Mouse (Mus musculus): ENCODE results near the gene Btg4. TPM values are rescaled to one million over a fixed set of nuclear protein-coding genes. Genes with fewer than 3 reads are reported as not detected.
"Not testable (repeated sequence)": the region's sequence is repeated elsewhere in the genome, so short reads cannot be mapped to it uniquely, and the experiment has no call there.

Btg4 gene
- total RNA-seq, 2 experiments from 2014 or later: not detected

- DNase-seq (ENCODE audit: low spot score in 2 of 2): peak in 1 of 2 experiments; percentile 2
- intact Hi-C loops (cut with DNase I): no loop called here
Measured at GRCm38 (mm10) chr9:51076300-51076978, 15.7 kb downstream of the Btg4 start.

- peak; percentile 30 to 68 for DNase-seq (ENCODE audit: low spot score in 2 of 2)
- intact Hi-C loops (cut with DNase I): no loop called here
Measured at GRCm38 (mm10) chr9:51076979-51077315, 16.2 kb downstream of the Btg4 start, which contains the start of gene Layn. TSS of gene Layn (minus strand) at chr9:51077094.

- intact Hi-C loops (cut with DNase I): no loop called here
- no peak for DNase-seq (ENCODE audit: low spot score in 2 of 2)
Measured at GRCm38 (mm10) chr9:51081614-51082013, 20.9 kb downstream of the Btg4 start.

- intact Hi-C loops (cut with DNase I): no loop called here
- no peak for DNase-seq (ENCODE audit: low spot score in 2 of 2)
Measured at GRCm38 (mm10) chr9:51093697-51094096, 33.0 kb downstream of the Btg4 start.

GRCm38 (mm10) chr9:51096306-51096705 lies 35.6 kb downstream of the Btg4 start:
- intact Hi-C loops (cut with DNase I): no loop called here
- DNase-seq (ENCODE audit: low spot score in 2 of 2): no peak

GRCm38 (mm10) chr9:51101756-51102425 lies 41.2 kb downstream of the Btg4 start, which contains the start of gene 4833427G06Rik:
TSS of gene 4833427G06Rik (minus strand) at chr9:51102078.
- peak; percentile 15 to 16 for DNase-seq (ENCODE audit: low spot score in 2 of 2)
- intact Hi-C loops (cut with DNase I): no loop called here

- intact Hi-C loops (cut with DNase I): no loop called here
- DNase-seq (ENCODE audit: low spot score in 2 of 2): peak; percentile 39 to 46
Measured at GRCm38 (mm10) chr9:51102963-51103807, 42.5 kb downstream of the Btg4 start.

- no peak for DNase-seq (ENCODE audit: low spot score in 2 of 2)
- intact Hi-C loops (cut with DNase I): no loop called here
Measured at GRCm38 (mm10) chr9:51103808-51104514, 43.3 kb downstream of the Btg4 start.

GRCm38 (mm10) chr9:51105751-51106150 lies 45.0 kb downstream of the Btg4 start:
- no peak for DNase-seq (ENCODE audit: low spot score in 2 of 2)
- intact Hi-C loops (cut with DNase I): no loop called here

- no peak for DNase-seq (ENCODE audit: low spot score in 2 of 2)
- intact Hi-C loops (cut with DNase I): no loop called here
Measured at GRCm38 (mm10) chr9:51114767-51115166, 54.1 kb downstream of the Btg4 start.

GRCm38 (mm10) chr9:51136985-51137384 lies 76.3 kb downstream of the Btg4 start:
- peak; percentile 15 to 48 for DNase-seq (ENCODE audit: low spot score in 2 of 2)
- intact Hi-C loops (cut with DNase I): loop anchor here (5.0 kb wide), 2 partner anchors 70 to 125 kb away; no protein-coding TSS in a partner anchor

- intact Hi-C loops (cut with DNase I): loop anchor here (5.0 kb wide), 2 partner anchors 70 to 125 kb away; no protein-coding TSS in a partner anchor
- DNase-seq (ENCODE audit: low spot score in 2 of 2): no peak
Measured at GRCm38 (mm10) chr9:51137432-51137831, 76.7 kb downstream of the Btg4 start.

GRCm38 (mm10) chr9:51137836-51138235 lies 77.1 kb downstream of the Btg4 start:
- intact Hi-C loops (cut with DNase I): loop anchor here (5.0 kb wide), 2 partner anchors 71 to 126 kb away; no protein-coding TSS in a partner anchor
- DNase-seq (ENCODE audit: low spot score in 2 of 2): no peak

- no peak for DNase-seq (ENCODE audit: low spot score in 2 of 2)
- intact Hi-C loops (cut with DNase I): loop anchor here (5.0 kb wide), 2 partner anchors 71 to 126 kb away; no protein-coding TSS in a partner anchor
Measured at GRCm38 (mm10) chr9:51138301-51138700, 77.6 kb downstream of the Btg4 start.

GRCm38 (mm10) chr9:51139401-51139800 lies 78.7 kb downstream of the Btg4 start:
- DNase-seq (ENCODE audit: low spot score in 2 of 2): not testable (repeated sequence)
- intact Hi-C loops (cut with DNase I): loop anchor here (5.0 kb wide), 2 partner anchors 72 to 127 kb away; no protein-coding TSS in a partner anchor

GRCm38 (mm10) chr9:51140711-51141110 lies 80.0 kb downstream of the Btg4 start:
- intact Hi-C loops (cut with DNase I): no loop called here
- DNase-seq (ENCODE audit: low spot score in 2 of 2): no peak

GRCm38 (mm10) chr9:51143437-51143836 lies 82.7 kb downstream of the Btg4 start:
- no peak for DNase-seq (ENCODE audit: low spot score in 2 of 2)
- intact Hi-C loops (cut with DNase I): no loop called here

GRCm38 (mm10) chr9:51144218-51144617 lies 83.5 kb downstream of the Btg4 start:
- no peak for DNase-seq (ENCODE audit: low spot score in 2 of 2)
- intact Hi-C loops (cut with DNase I): no loop called here

- peak in 1 of 2 experiments; percentile 5 for DNase-seq (ENCODE audit: low spot score in 2 of 2)
- intact Hi-C loops (cut with DNase I): no loop called here
Measured at GRCm38 (mm10) chr9:51146496-51146895, 85.8 kb downstream of the Btg4 start.

All from left cerebral cortex, postnatal 25 days (tissue).